Mouse (Mus musculus) B cell, adult 2 months (primary cell): ENCODE data around the gene Lmbrd2.
"Not testable (repeated sequence)": the region's sequence is repeated elsewhere in the genome, so short reads cannot be mapped to it uniquely, and the experiment has no call there.

Source experiments
- DNase-seq, 2 experiments: peaks; one replicate each; pipeline ENCODE4 v3.0.0; 2022

Lmbrd2 gene

GRCm38 (mm10) chr15:9134891-9135507, 5.4 kb upstream of the Lmbrd2 start:
- no peak for DNase-seq

GRCm38 (mm10) chr15:9139447-9139846, 903 bp upstream of the Lmbrd2 start:
- DNase-seq = no peak

GRCm38 (mm10) chr15:9140684-9141171, 378 bp downstream of the Lmbrd2 start:
- no peak for DNase-seq

- no peak for DNase-seq
Observed at GRCm38 (mm10) chr15:9155325-9155724, 15.0 kb downstream of the Lmbrd2 start, which contains the start of gene Skp2. TSS of gene Skp2 (minus strand) at chr15:9155425.

DNA sequence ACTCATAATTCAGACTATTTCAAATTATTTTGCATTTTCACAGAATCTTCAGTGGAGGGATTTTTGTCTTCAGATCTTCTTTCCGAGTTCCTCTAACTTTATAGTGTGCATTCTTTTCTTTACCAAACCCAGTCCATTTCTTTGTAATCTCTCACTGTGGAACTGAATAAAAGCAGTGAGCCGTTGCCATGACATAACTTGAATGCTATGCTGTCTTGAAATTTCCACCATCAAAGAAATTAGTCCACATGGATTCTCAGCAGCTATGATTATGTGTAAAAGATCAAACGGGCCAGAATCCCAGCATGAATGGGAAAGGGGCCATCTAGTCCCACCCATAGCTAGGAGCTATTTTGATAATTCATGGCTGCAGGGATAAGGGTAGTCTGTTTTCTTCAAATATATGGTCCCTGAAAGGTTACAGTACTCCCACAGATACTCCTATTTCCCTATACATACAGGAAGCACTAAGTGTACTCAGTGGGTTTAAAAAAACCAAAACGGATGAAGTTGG, 22.3 kb downstream of the Lmbrd2 start:
- no peak for DNase-seq

DNA sequence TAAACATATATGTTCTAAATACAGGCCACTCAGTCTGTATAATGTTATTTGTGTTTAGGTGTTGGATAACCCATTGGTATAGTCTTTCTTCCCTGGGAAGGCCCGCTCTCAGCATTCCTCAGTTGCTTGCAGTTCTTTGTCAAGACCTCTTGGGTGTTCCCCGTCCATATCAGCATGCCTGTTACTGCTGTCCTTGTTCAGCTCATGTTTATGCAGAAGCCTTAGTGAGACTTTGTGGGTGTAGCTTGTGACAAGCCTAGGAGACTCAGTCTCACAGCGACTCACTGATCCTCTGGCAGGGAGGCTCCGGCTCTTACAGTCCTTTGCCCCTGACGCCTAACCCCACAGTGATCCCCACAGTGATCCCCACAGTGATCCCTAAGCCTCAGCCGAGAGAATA, 23.8 kb downstream of the Lmbrd2 start:
- DNase-seq = no peak

GRCm38 (mm10) chr15:9177038-9177437, 36.7 kb downstream of the Lmbrd2 start:
- DNase-seq = no peak

DNA sequence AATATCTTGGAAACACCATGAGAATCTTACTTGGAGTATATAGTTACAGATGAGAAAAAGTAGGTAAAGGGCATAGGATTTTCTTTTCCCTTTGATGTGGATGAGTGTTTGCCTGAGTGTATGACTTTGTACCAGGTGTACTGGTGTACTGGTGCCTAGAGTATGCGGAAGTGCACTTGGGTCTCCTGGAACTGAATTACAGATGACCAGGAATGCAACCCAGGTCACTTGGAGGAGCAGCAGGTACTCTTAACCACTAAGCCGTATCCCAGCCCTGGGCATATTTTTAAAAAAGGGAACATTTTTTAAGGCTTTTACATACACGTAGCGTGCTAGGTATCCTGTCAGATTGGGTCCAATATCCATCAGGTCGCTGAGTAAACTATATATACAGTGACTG, 43.6 kb downstream of the Lmbrd2 start:
- DNase-seq = no peak

DNA sequence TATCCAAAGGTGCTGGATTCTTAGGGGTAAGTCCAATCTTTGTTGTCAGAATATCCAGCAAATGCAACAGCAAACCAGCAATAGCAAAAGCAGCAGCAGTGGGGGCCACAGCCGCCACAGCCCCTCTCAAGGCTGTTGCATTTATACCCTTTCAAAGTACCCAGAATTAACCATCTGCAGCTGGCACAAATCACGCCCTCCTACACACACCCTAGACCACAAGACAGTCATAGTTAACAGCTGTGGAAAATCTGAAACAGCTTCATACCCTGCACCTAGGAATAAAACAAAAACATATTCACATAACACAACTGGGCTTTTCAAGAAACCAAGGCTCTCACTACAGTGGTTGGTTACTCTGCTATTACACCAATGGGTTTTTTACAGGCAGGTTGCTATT, 49.4 kb downstream of the Lmbrd2 start:
- DNase-seq = no peak

- not testable (repeated sequence) for DNase-seq
Observed at GRCm38 (mm10) chr15:9192685-9193084, 52.3 kb downstream of the Lmbrd2 start.

- no peak for DNase-seq
Observed at GRCm38 (mm10) chr15:9198421-9198820, 58.1 kb downstream of the Lmbrd2 start.

DNA sequence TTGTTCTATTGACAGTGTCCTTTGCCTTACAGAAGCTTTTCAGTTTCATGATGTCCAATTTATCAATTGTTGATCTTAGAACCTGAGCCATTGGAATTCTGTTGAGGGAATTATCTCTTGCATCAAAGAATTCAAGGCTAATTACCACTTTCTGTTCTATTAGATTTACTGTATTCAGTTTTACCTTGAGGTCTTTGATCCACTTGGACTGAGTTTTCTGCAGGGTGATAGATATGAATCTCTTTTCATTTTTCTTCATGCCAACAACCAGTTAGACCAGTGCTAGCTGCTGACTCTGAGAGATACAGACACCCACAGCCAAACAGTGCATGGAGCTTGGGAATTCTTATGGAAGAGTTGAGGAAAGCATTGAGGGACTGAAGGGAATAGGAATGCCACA, 71.5 kb downstream of the Lmbrd2 start:
- no peak for DNase-seq

DNA sequence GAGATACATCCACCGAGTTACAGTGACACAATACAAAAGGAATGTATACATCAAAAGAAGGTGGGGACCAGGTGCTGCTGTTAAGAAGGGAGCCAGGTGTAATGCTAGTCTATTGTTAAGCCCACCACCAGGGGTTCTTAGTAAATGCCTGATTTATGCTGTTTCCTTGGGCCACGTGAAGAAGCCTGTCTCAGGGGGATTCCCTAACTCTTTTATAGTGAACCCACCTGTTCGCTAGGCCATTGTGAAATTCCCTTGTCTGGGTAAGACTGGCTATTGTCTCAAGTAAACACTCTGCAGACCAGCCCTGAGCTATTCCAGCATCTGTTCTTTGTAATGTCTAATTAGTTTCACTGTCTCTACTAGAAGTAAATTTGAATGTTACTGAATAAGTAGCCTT, 72.7 kb downstream of the Lmbrd2 start:
- not testable (repeated sequence) for DNase-seq

DNA sequence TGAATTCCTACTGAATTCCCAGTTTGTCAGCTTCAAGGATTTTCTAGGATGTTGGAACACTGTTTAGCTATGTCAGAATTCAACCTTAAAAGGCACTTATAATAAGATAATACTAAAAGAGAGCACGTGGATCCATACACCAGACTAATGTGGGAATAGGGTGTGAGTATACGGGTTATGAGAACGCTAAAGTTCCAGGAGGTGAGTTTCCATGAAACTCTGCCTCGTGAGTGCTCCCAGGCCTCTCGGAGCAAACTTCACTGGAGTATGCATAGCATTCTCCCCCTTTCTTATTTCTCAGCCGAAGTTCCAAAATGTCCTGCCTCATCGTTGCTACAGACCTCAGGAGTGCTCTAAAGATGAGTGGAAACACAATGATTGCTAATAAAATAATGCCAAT, 73.1 kb downstream of the Lmbrd2 start:
- DNase-seq = not testable (repeated sequence)

- no peak for DNase-seq
Observed at GRCm38 (mm10) chr15:9216446-9216845, 76.1 kb downstream of the Lmbrd2 start.

DNA sequence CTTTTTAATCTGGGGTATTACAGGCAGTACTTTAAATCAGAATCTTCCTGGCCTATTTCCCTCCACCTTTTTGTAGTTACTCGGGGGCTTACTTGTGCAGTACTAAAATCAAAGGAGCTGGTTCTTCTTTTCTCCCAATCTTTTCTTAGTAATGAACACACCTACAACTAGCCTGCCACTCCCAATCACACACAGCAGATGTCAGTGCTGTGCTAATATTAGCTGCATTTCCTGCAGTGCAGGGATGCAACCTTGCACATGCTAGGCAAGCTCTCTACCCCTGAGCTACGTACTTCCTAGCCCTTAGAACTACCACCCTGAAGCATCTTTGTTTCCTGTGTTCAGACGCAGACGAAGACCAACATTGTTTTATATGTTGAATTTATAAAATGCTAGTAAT, 90.6 kb downstream of the Lmbrd2 start:
- DNase-seq = not testable (repeated sequence)

DNA sequence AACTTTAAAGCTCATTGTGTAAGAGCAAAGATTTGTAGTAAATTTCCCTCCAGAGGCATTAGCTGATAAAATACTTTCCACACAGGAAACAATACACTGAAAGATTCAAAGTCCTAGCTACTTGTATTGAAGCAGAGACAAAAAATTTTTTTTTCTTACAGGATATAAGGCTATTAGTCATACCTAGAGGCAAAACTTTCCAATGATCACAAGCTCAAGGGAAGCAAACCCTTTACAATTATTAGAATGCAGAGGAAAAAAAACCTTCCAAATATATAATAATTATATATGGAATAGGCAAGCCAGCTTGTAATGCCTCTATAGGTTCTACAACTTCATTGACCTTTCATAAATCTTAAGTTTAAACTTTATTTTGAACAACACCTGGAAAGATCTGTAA, 106.0 kb downstream of the Lmbrd2 start:
- DNase-seq = no peak
